Mouse (Mus musculus): ENCODE results near the gene Fgf10. TPM values are rescaled to one million over a fixed set of nuclear protein-coding genes. Genes with fewer than 3 reads are reported as not detected.

The Fgf10 gene
- polyA plus RNA-seq (2015; fragmentation: Nextera tagmentation; extraction: Ambion mirVana), result 0.67 and 0.75 TPM in 2 replicates

GRCm38 (mm10) chr13:118669491-118669890 is at the start of gene Fgf10:
Gene Fgf10, plus strand, starts transcription at chr13:118669791.
- 33% methylated on average over 7 of the region's 7 CpGs for whole genome bisulfite sequencing
- no peaks in the 10 kb centered on the region for H3K36me3 ChIP-seq
- no peaks in the 10 kb centered on the region for H3K9me3 ChIP-seq
- no peaks in the 10 kb centered on the region for H3K4me1 ChIP-seq (replicated peaks)
- H3K27ac ChIP-seq, result no peak within 1 kb of the TSS
- H3K4me2 ChIP-seq (replicated peaks), result no peak within 1 kb of the TSS
- peaks cover 13% of the 10 kb centered on the region for H3K27me3 ChIP-seq
- H3K9ac ChIP-seq (replicated peaks), result no peak within 1 kb of the TSS
- no peak for ATAC-seq
- no peak within 1 kb of the TSS for H3K4me3 ChIP-seq (replicated peaks)

- no peak overlapping the region for H3K9ac ChIP-seq (replicated peaks)
- no peak overlapping the region for H3K4me3 ChIP-seq (replicated peaks)
- ATAC-seq, result no peak
- H3K27me3 ChIP-seq, result no peaks in the 10 kb centered on the region
- no peaks in the 10 kb centered on the region for H3K9me3 ChIP-seq
- 59% methylated on average over 3 of the region's 3 CpGs for WGBS
- no peaks in the 10 kb centered on the region for H3K36me3 ChIP-seq
- no peak overlapping the region for H3K27ac ChIP-seq
- no peak overlapping the region for H3K4me2 ChIP-seq (replicated peaks)
- no peaks in the 10 kb centered on the region for H3K4me1 ChIP-seq (replicated peaks)
Observed at GRCm38 (mm10) chr13:118629661-118630428, 39.7 kb upstream of the Fgf10 start.

- WGBS, result 88% methylated on average over 2 of the region's 2 CpGs
- H3K4me2 ChIP-seq (replicated peaks), result no peak overlapping the region
Observed at GRCm38 (mm10) chr13:118631500-118631899, 38.1 kb upstream of the Fgf10 start.

GRCm38 (mm10) chr13:118636047-118636446 is 33.5 kb upstream of the Fgf10 start:
- Histone ChIP-seq H3K4me2 (replicated peaks) (no peak overlapping the region), H3K4me1 (replicated peaks) (no peaks in the 10 kb centered on the region), H3K4me3 (replicated peaks) (no peak overlapping the region), H3K27me3 (no peaks in the 10 kb centered on the region), H3K9me3 (no peaks in the 10 kb centered on the region), H3K27ac (no peak overlapping the region), H3K9ac (replicated peaks) (no peak overlapping the region), H3K36me3 (no peaks in the 10 kb centered on the region)
- no peak for ATAC-seq
- 87% methylated on average over 5 of the region's 5 CpGs for WGBS

More at GRCm38 (mm10) chr13:118631500-118631899, 38.1 kb upstream of the Fgf10 start:
- Histone ChIP-seq H3K4me1 (replicated peaks) (no peaks in the 10 kb centered on the region), H3K9ac (replicated peaks) (no peak overlapping the region), H3K36me3 (no peaks in the 10 kb centered on the region), H3K4me3 (replicated peaks) (no peak overlapping the region), H3K27me3 (no peaks in the 10 kb centered on the region), H3K9me3 (no peaks in the 10 kb centered on the region), H3K27ac (no peak overlapping the region)
- ATAC-seq, result no peak

- no peak for ATAC-seq
- no peaks in the 10 kb centered on the region for H3K27me3 ChIP-seq
- no peak overlapping the region for H3K27ac ChIP-seq
- H3K9me3 ChIP-seq, result no peaks in the 10 kb centered on the region
- 95% methylated on average over 3 of the region's 3 CpGs for WGBS
- no peaks in the 10 kb centered on the region for H3K4me1 ChIP-seq (replicated peaks)
- no peak overlapping the region for H3K4me2 ChIP-seq (replicated peaks)
- H3K36me3 ChIP-seq, result no peaks in the 10 kb centered on the region
- H3K9ac ChIP-seq (replicated peaks), result no peak overlapping the region
- H3K4me3 ChIP-seq (replicated peaks), result no peak overlapping the region
Observed at GRCm38 (mm10) chr13:118642585-118642984, 27.0 kb upstream of the Fgf10 start.

- Histone ChIP-seq H3K27ac (no peak overlapping the region), H3K27me3 (no peaks in the 10 kb centered on the region), H3K4me1 (replicated peaks) (no peaks in the 10 kb centered on the region), H3K9ac (replicated peaks) (no peak overlapping the region), H3K9me3 (no peaks in the 10 kb centered on the region), H3K4me2 (replicated peaks) (no peak overlapping the region), H3K4me3 (replicated peaks) (no peak overlapping the region), H3K36me3 (no peaks in the 10 kb centered on the region)
- no peak for ATAC-seq
- 88% methylated on average over 6 of the region's 6 CpGs for WGBS
Observed at GRCm38 (mm10) chr13:118643138-118643537, 26.5 kb upstream of the Fgf10 start.

GRCm38 (mm10) chr13:118656991-118657390 is 12.6 kb upstream of the Fgf10 start:
- 51% methylated on average over 5 of the region's 5 CpGs for WGBS
- H3K9me3 ChIP-seq, result no peaks in the 10 kb centered on the region
- 0 out of 2 replicates have a peak, but pooled peaks cover 4% of the 10 kb centered on the region for H3K4me1 ChIP-seq (replicated peaks)
- H3K4me2 ChIP-seq (replicated peaks), result no peak overlapping the region
- H3K27me3 ChIP-seq, result no peaks in the 10 kb centered on the region
- no peak for ATAC-seq
- H3K27ac ChIP-seq, result no peak overlapping the region
- H3K9ac ChIP-seq (replicated peaks), result no peak overlapping the region
- H3K4me3 ChIP-seq (replicated peaks), result no peak overlapping the region
- no peaks in the 10 kb centered on the region for H3K36me3 ChIP-seq

GRCm38 (mm10) chr13:118658031-118658430 is 11.6 kb upstream of the Fgf10 start:
- Histone ChIP-seq H3K4me1 (replicated peaks) (0 out of 2 replicates have a peak, but pooled peaks cover 4% of the 10 kb centered on the region), H3K4me3 (replicated peaks) (no peak overlapping the region), H3K36me3 (no peaks in the 10 kb centered on the region), H3K27ac (no peak overlapping the region), H3K4me2 (replicated peaks) (no peak overlapping the region), H3K9ac (replicated peaks) (no peak overlapping the region), H3K9me3 (no peaks in the 10 kb centered on the region), H3K27me3 (no peaks in the 10 kb centered on the region)
- no peak for ATAC-seq
- WGBS, result 100% methylated on average over 2 of the region's 2 CpGs

- H3K4me3 ChIP-seq (replicated peaks), result no peak overlapping the region
- no peak for ATAC-seq
- 96% methylated on average over 7 of the region's 7 CpGs for WGBS
Observed at GRCm38 (mm10) chr13:118658608-118659326, 10.8 kb upstream of the Fgf10 start.

GRCm38 (mm10) chr13:118661664-118662063 is 7.9 kb upstream of the Fgf10 start:
- Histone ChIP-seq H3K9ac (replicated peaks) (no peak overlapping the region), H3K27me3 (no peaks in the 10 kb centered on the region), H3K4me2 (replicated peaks) (no peak overlapping the region), H3K4me3 (replicated peaks) (no peak overlapping the region), H3K9me3 (no peaks in the 10 kb centered on the region), H3K36me3 (no peaks in the 10 kb centered on the region), H3K27ac (no peak overlapping the region), H3K4me1 (replicated peaks) (0 out of 2 replicates have a peak, but pooled peaks cover 4% of the 10 kb centered on the region)
- 81% methylated on average over 3 of the region's 3 CpGs for WGBS
- no peak for ATAC-seq

More at GRCm38 (mm10) chr13:118658608-118659326, 10.8 kb upstream of the Fgf10 start:
- Histone ChIP-seq H3K27me3 (no peaks in the 10 kb centered on the region), H3K9ac (replicated peaks) (no peak overlapping the region), H3K9me3 (no peaks in the 10 kb centered on the region), H3K27ac (no peak overlapping the region), H3K4me2 (replicated peaks) (no peak overlapping the region), H3K4me1 (replicated peaks) (0 out of 2 replicates have a peak, but pooled peaks cover 4% of the 10 kb centered on the region), H3K36me3 (no peaks in the 10 kb centered on the region)

- H3K27me3 ChIP-seq, result peaks cover 7% of the 10 kb centered on the region
- WGBS, result 82% methylated on average over 2 of the region's 2 CpGs
- no peak for ATAC-seq
Observed at GRCm38 (mm10) chr13:118664901-118665300, 4.7 kb upstream of the Fgf10 start.

GRCm38 (mm10) chr13:118679228-118679627 is 9.6 kb downstream of the Fgf10 start:
- no peak for ATAC-seq
- Histone ChIP-seq H3K27me3 (no peaks in the 10 kb centered on the region), H3K4me3 (replicated peaks) (no peak overlapping the region), H3K4me1 (replicated peaks) (no peaks in the 10 kb centered on the region), H3K9me3 (no peaks in the 10 kb centered on the region), H3K36me3 (no peaks in the 10 kb centered on the region), H3K27ac (no peak overlapping the region), H3K9ac (replicated peaks) (no peak overlapping the region), H3K4me2 (replicated peaks) (no peak overlapping the region)
- 94% methylated on average over 3 of the region's 3 CpGs for WGBS

More at GRCm38 (mm10) chr13:118664901-118665300, 4.7 kb upstream of the Fgf10 start:
- Histone ChIP-seq H3K4me3 (replicated peaks) (no peak overlapping the region), H3K36me3 (no peaks in the 10 kb centered on the region), H3K27ac (no peak overlapping the region), H3K4me2 (replicated peaks) (no peak overlapping the region), H3K9ac (replicated peaks) (no peak overlapping the region), H3K9me3 (no peaks in the 10 kb centered on the region), H3K4me1 (replicated peaks) (no peaks in the 10 kb centered on the region)

Measured in midbrain, embryonic 13.5 days (tissue).